Mouse (Mus musculus): ENCODE measurements at regions not wholly inside any gene's neighbourhood (a gene's known extent, or its start where the extent isn't known, plus 50 kb on each side); places are given as distances from the start of the nearest gene placed in this dataset.
"Not testable (repeated sequence)": the region's sequence is repeated elsewhere in the genome, so short reads cannot be mapped to it uniquely, and the experiment has no call there.

DNA sequence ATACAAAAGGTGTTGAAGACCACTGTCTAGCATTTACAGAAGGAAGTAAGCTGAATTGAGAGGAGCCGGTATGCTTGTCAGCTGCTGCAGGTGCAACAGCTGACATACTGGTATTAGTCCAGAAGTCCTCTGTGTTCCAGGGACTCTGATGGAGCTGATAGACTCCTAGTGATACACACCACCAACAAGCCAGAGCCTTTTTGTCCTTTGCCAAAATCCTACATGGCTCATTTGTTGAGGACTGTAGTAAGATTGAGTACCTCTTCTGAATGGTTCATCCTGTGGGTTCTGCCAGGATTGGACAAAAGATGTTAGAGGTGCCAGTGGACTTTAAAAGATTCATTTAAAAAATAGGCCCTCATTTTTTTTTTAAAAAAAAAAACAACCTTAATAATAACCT lies 129.4 kb upstream of the Tmem185a start:
- DNase-seq (ENCODE audit: low spot score in 2 of 2), result no peak

DNA sequence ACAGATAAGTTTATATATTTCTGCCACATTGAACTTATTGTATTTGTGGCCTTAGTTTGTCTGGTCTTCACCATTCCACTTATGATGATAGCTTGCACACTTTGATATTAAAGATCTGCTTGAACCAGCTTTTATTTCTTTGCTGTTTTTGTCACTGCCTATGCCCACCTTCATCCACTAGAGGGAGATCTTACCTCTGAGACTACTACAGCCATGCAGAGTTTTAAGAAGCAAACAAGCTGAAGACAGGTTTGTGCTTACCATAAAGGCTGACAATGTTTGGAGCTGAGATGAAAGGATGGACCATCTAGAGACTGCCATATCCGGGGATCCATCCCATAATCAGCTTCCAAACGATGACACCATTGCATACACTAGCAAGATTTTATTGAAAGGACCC lies 105.4 kb upstream of the Tmem185a start:
- peak; percentile 34 to 46 for DNase-seq (ENCODE audit: low spot score in 2 of 2)

DNA sequence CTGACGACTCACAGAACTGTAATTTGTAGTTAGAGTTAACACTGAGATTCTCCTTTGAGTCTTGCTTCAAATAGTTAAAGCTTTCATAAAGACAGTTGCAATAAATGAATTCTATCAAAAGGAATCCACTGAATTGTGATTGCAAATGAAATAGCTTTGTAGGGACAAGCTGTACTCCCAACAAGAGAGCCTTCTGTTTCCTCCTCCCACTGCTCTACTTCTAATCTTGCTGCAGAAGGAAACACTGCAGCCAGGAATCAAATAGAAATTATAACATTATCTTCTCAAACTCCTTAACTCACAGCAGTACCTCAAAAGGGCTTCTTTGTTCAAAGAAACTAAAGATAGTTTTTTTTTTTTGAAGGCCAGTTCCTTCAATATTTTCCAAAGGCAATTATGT lies 103.2 kb upstream of the Tmem185a start:
- peak in 1 of 2 experiments; percentile 3 for DNase-seq (ENCODE audit: low spot score in 2 of 2)

DNA sequence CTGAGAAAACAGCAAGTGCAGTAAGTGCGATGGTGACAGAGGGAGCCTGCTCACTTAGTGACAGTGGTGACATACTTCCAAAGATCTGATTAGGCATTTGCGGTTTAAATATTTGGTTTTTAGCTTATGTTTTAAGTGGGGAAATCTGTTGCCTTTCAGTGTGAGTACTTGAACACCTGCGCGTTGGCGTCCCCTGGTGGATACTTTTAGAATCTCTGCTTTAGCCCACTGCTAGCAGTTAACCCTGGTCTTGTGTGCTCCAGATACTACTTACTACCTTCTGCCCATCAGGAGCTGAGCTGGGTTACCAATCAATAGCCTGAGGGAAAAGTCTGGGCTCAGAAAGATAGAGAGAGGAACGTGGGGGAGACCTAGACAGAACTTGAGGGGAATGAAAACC lies 97.3 kb upstream of the Tmem185a start:
- DNase-seq (ENCODE audit: low spot score in 2 of 2), result not testable (repeated sequence)

DNA sequence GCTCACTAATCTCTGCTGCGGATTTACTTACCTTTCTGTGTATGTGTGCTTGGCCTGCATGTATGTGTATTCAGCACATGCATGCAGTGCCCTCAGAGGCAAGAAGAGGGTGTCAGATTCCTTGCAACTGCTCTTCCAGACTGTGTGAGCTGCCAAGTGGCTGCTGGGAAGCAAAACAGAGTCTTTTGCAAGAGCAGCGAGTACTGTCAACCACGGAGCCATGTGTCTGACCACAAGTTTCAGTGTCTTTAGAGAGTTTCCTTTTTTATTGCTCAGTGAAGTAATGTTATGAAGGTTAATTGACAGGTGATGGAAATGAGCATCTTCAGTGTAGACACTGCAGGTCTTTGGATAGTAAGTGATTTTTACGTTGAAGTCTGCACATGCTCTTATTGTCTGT lies 93.6 kb upstream of the Tmem185a start:
- DNase-seq (ENCODE audit: low spot score in 2 of 2), result not testable (repeated sequence)

DNA sequence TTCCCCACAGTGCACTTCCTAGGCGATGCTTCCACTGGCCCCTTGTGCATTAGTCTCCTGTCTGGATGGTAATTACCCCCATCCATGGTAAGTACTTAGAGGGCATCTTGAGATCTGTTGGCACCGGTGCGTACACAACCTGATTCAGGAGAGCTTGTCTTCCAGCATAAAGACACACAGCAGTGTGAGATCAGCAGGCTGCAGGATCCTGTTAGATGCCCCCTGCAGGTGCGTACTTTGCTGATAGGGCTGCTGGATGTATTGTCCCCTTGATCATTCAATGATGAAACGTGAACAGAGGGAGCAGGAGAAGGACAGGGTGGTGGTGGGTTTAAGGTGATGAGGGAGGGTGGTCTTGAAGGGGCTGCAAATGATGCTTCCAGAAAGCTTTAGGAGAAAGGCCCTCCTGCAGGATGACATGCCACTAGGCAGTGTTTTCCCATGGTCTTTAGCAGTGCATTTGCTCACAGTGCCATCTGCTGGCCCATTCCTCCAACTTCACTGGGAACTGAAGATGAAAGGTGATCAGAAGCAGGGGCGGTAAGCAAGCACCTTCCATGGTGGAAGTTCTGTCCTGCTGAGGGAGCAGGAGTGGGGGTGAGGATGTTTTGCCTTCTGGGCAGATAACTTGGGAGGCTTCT lies 92.5 kb upstream of the Tmem185a start:
- DNase-seq (ENCODE audit: low spot score in 2 of 2), result not testable (repeated sequence)
